Mouse (Mus musculus) heart, adult 10 weeks (tissue): Measurements from ENCODE around the gene Gapvd1. TPM values are rescaled to one million over a fixed set of nuclear protein-coding genes. Genes with fewer than 3 reads are reported as not detected.

Source experiments
- polyA plus RNA-seq: library from polyadenylated mRNA; stranded (reverse); fragments of 350-450 nt; fragmentation: Illumina TruSeq; extraction: RNeasy Lipid Tissue Mini Kit (QIAGEN cat#74804); gene quantifications from one replicate; pipeline ENCODE4 v1.2.3, GENCODE M21; 2014; ENCODE audit warnings: low read depth, low replicate concordance

Gene Gapvd1
- polyA plus RNA-seq: 29.6 TPM

DNA sequence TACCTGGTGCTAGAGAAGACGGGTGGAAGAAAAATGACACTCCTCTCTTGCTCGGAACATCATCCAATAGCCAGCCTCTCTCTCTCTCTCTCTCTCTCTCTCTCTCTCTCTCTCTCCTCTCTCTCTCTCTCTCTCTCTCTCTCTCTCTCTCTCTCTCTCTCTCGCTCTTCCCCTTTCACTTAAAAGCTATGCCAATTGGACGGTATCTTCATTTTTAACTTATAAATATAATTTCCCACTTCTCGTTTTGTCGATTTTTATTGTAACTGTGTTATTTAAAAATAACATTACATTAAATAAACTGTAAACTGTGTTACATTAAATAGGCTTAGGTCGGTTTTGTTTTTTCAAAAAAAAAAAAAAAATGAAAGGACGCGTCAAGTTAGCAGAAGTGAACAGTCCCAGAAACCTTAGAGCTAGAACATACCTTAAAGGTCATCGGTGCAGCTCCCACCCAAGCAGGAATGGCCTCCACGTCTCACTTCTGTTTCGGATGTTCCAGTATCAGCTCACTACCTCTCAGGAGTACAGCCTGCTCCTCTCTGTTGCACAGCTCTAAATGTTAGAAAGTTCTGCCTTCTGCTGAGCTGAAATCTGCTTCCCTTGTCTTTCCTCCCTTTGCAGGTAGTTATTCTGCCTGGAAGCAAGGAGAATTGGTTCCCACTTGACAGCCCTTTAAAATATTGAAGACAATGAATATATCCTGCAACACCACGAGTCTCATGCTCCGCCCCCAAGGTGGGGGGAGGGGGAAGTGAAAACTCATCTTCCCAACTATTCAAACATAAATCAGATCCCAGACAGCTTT lies at the start of gene Gapvd1:
TSS of gene Gapvd1 (minus strand) at position 682 of the 808 bp plus-strand sequence.

DNA sequence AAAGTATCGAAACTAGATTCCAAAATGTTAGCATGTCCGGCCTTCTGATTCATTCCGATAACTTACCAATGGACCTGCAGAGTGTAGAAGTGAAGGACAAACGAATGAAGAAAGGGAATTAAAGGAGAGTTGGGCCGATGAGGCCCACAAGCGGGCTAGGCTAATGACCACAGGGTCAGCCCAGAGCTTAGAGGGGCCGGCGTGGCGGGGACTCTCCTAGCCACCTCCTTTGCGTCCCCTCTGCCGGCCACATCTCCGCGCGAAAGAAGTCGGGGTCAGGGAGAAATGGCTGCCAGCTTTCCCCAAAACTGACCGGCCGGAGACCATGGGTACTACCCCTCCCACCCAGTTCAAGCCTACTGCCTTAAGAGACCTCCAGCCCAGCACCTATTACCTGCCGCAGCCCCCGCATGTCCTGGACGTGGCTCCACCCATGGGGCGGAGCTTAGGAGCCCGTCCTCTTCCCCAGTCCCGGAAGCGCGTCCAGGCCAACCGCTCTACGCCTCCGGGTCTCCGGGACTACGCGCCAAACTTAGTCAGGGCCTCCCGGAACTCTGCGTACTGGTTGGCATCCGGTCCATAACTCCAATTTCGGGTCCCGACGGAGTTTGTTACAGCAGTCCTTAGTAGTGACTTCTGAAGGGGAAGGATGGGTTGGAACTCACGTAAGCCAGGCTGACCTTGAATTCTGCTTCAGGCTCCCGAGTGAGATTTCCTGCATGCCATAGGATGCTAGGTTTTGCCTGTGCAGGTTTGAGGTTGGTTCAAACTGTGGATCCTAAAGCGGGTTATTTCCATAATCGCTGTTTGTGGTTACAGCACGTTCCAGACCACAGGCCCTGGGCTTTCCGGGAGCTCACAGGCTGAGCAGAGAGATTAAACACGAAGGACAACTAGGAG lies 44.6 kb upstream of the Gapvd1 start, which contains the start of gene Rabepk:
TSS of gene Rabepk (minus strand) at position 556 of the 900 bp plus-strand sequence.

DNA sequence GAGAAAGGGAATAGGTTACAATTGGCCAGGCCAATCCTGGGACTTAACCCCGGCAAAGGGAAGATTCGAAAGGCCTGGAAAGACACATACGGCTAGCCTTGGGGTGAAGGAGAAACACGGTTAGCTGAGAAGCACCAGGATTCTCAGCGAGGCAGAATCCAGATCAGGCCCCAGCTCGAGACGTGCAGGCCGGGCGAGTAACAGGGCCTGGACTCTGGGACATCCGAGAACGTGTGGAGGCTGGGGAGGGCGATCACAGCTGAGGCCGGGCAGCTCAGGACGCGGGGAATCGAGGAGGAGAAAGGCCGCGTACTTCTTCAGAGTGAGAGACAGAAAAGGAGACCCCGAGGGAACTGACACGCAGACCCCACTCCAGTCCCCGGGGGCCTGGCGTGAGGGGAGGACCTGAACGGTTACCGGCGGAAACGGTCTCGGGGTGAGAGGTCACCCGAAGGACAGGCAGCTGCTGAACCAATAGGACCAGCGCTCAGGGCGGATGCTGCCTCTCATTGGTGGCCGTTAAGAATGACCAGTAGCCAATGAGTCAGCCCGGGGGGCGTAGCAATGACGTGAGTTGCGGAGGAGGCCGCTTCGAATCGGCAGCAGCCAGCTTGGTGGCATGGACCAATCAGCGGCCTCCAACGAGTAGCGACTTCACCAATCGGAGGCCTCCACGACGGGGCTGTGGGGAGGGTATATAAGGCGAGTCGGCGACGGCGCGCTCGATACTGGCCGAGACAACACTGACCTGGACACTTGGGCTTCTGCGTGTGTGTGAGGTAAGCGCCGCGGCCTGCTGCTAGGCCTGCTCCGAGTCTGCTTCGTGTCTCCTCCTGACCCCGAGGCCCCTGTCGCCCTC lies 16.6 kb upstream of the Gapvd1 start, which contains the start of gene Hspa5:
TSS of gene Hspa5 (plus strand) at position 603 of the 859 bp plus-strand sequence.

Other genes with a start within 250 kb of the Gapvd1 start
- 447 TPM for gene Hspa5, start 16.7 kb upstream of the Gapvd1 start, polyA plus RNA-seq
- 17.5 TPM for gene Rabepk, start 44.7 kb upstream of the Gapvd1 start, polyA plus RNA-seq
- gene Fbxw2, start 71.1 kb upstream of the Gapvd1 start, polyA plus RNA-seq: 50.6 TPM
- gene Gm34653, start 77.8 kb upstream of the Gapvd1 start, polyA plus RNA-seq: not detected
- gene Cutal, start 119.2 kb upstream of the Gapvd1 start, polyA plus RNA-seq: 0.97 TPM
- gene Psmd5, start 119.7 kb upstream of the Gapvd1 start, polyA plus RNA-seq: 13.9 TPM
- gene Phf19, start 158.8 kb upstream of the Gapvd1 start, polyA plus RNA-seq: 0.86 TPM
- 1.2 TPM for gene Traf1, start 206.5 kb upstream of the Gapvd1 start, polyA plus RNA-seq